Mouse (Mus musculus): ENCODE results near the gene Pkdrej.

GRCm38 (mm10) chr15:85771306-85772121 lies 50.0 kb downstream of the Pkdrej start:
- TF ChIP-seq POLR2A (IDR thresholded peaks at IDR 0.05; ENCODE audit: extremely low read depth, insufficient read depth, low read length), result no peak
- no peak for TF ChIP-seq CTCF (IDR thresholded peaks at IDR 0.05; ENCODE audit: extremely low read depth, insufficient read depth, low read length)
